ENCODE assay signal across 25 mouse cellular contexts in genomic region chr10:93372281-93372680, GRCm38 (mm10).
"Had no signal": no experiment of that assay in that cellular context is flagged by ENCODE, and none has a peak within 500 bp of the region (broad histone marks: within the 10 kb centered on the region; RNA-seq: fewer than 3 reads in every experiment).

No protein-coding gene starts in this region.

- H3K9ac ChIP-seq: heart, embryonic 13.5 days; heart, embryonic 15.5 days; hindbrain, embryonic 14.5 days; intestine, embryonic 15.5 days; limb, embryonic 12.5 days; liver, embryonic 13.5 days had no signal

- H3K27me3 ChIP-seq: heart, embryonic 13.5 days; heart, embryonic 15.5 days; intestine, embryonic 15.5 days; limb, embryonic 12.5 days; liver, embryonic 13.5 days had no signal

- H3K9me3 ChIP-seq: heart, embryonic 13.5 days; heart, embryonic 15.5 days; intestine, embryonic 15.5 days; limb, embryonic 10.5 days; limb, embryonic 12.5 days; liver, embryonic 13.5 days had no signal

- H3K4me1 ChIP-seq: heart, embryonic 15.5 days had no signal

- H3K4me2 ChIP-seq: heart, embryonic 11.5 days; heart, embryonic 13.5 days; heart, embryonic 15.5 days; hindbrain, embryonic 14.5 days; intestine, embryonic 15.5 days; limb, embryonic 12.5 days; liver, embryonic 11.5 days; liver, embryonic 13.5 days had no signal

- H3K4me3 ChIP-seq: heart, embryonic 13.5 days; heart, embryonic 15.5 days; intestine, embryonic 15.5 days; layer of hippocampus, adult 2 months; left cerebral cortex, adult 2 months; limb, embryonic 10.5 days; limb, embryonic 12.5 days; liver, embryonic 13.5 days had no signal

- ATAC-seq: hindbrain, embryonic 16.5 days; inflammation-experienced regulatory T-cells, adult 6 months; intestine, embryonic 15.5 days; intestine, postnatal 0 days had no signal

- H3K27ac ChIP-seq: heart, embryonic 13.5 days; heart, embryonic 15.5 days; hindbrain, embryonic 14.5 days; intestine, embryonic 15.5 days; layer of hippocampus, adult 2 months; left cerebral cortex, adult 2 months; limb, embryonic 10.5 days; limb, embryonic 12.5 days; liver, embryonic 13.5 days had no signal

- H3K36me3 ChIP-seq: heart, embryonic 13.5 days; heart, embryonic 15.5 days; intestine, embryonic 15.5 days; limb, embryonic 10.5 days; limb, embryonic 12.5 days; liver, embryonic 13.5 days had no signal

- DNase-seq: gastrocnemius, postnatal 14 days; gastrocnemius, postnatal 36 days; heart, adult 18-20 months; heart, postnatal 14 days; heart, postnatal 36 days; kidney, adult 18-20 months; kidney, adult 8-10 months; kidney, postnatal 10 days; kidney, postnatal 25 days; kidney, postnatal 4 days; liver; liver, embryonic 13.5 days had no signal
